Mouse (Mus musculus) heart, embryonic 16.5 days (tissue): ENCODE results near the gene 1700019N19Rik. TPM values are rescaled to one million over a fixed set of nuclear protein-coding genes. Genes with fewer than 3 reads are reported as not detected.

Experiments
- ATAC-seq: fragments of 200-750 bp; cut with Nextera tagmentation; replicated peaks from 2 replicates; pipeline ENCODE4 v1.8.0; 2017; ENCODE audit warnings: moderate number of reproducible peaks; ENCODE audit not compliant: insufficient read depth, low FRiP score; ENCODE audit errors: extremely low read depth
- H3K27ac ChIP-seq: fragments of 300-500 bp; sonication (generic); 2 replicates; pipeline ENCODE4 v1.5.1; 2014; ENCODE audit warnings: mild to moderate bottlenecking, low read length, control low read depth, moderate library complexity
- H3K27me3 ChIP-seq: fragments of 300-500 bp; sonication (generic); 2 replicates; pipeline ENCODE4 v1.6.1; 2014; ENCODE audit warnings: low read length, mixed read lengths; ENCODE audit not compliant: control insufficient read depth, insufficient read depth
- H3K36me3 ChIP-seq: fragments of 300-500 bp; sonication (generic); 2 replicates; pipeline ENCODE4 v1.6.1; 2014; ENCODE audit not compliant: control insufficient read depth, insufficient read depth
- H3K4me1 ChIP-seq: fragments of 300-500 bp; sonication (generic); 2 replicates; pipeline ENCODE4 v1.6.1; 2014; ENCODE audit warnings: low read length, mixed read lengths; ENCODE audit not compliant: control insufficient read depth, insufficient read depth
- H3K4me2 ChIP-seq: fragments of 300-500 bp; sonication (generic); 2 replicates; pipeline ENCODE4 v1.6.1; 2014; ENCODE audit warnings: low read depth, mild to moderate bottlenecking, control low read depth, low read length
- H3K4me3 ChIP-seq: fragments of 300-500 bp; sonication (generic); 2 replicates; pipeline ENCODE4 v1.5.1; 2014; ENCODE audit warnings: mild to moderate bottlenecking, control low read depth, low read length
- H3K9ac ChIP-seq: fragments of 300-500 bp; sonication (generic); 2 replicates; pipeline ENCODE4 v1.6.1; 2014; ENCODE audit warnings: low read length, control low read depth
- H3K9me3 ChIP-seq: fragments of 300-500 bp; sonication (generic); replicated peaks from 2 replicates; pipeline ENCODE4 v1.6.1; 2016; ENCODE audit warnings: low read length; ENCODE audit not compliant: control insufficient read depth
- WGBS: fragments of 180-500 bp; shearing (Covaris S2); extraction: QIAGEN DNeasy Blood & Tissue Kit; methylation state at CpG from one replicate; pipeline ENCODE4 v1.1.7; 2014; 5-methylcytosine and 5-hydroxymethylcytosine counted together
- polyA plus RNA-seq: library from polyadenylated mRNA; unstranded; fragments of >200 nt; fragmentation: Nextera tagmentation; extraction: Ambion mirVana; gene quantifications from 2 replicates; pipeline ENCODE4 v1.2.1, GENCODE M21; 2015

1700019N19Rik gene
- polyA plus RNA-seq, 1 experiment from 2014 or later: not detected

DNA sequence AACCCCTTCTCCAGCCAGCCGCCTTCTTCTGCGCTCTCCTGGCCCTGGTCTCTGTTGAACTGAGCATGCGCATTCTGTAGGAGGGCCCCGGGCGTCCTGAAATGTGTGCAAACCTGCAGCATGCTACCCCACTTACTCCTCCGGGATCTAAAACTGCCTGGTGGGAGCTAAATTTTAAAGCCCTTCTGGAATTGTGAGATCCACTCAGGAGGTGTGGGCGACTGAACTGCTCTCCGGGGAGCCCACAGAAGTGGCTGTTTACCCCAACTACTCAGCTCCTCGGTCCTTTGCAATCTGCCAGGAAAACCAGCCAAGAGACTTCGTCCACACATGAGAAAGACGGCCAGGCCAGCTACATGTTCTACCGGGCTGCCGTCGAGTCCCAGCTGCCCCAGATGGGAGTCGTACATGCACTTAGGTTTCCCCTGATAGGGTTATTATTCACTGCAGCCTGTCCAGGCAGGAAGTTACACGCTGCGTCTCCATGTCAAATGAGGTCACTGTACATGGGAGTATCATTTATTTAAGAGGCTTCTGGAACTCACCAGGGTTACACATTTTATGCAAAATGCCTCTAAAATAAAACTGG is 22.3 kb upstream of the 1700019N19Rik start:
- Histone ChIP-seq H3K9me3 (no peaks in the 10 kb centered on the region), H3K27ac (no peak overlapping the region), H3K9ac (no peak overlapping the region), H3K27me3 (no peaks in the 10 kb centered on the region), H3K36me3 (no peaks in the 10 kb centered on the region), H3K4me1 (peaks cover 12% of the 10 kb centered on the region), H3K4me3 (no peak overlapping the region), H3K4me2 (no peak overlapping the region)
- 61% methylated on average over 17 of the region's 17 CpGs for WGBS
- no peak for ATAC-seq

DNA sequence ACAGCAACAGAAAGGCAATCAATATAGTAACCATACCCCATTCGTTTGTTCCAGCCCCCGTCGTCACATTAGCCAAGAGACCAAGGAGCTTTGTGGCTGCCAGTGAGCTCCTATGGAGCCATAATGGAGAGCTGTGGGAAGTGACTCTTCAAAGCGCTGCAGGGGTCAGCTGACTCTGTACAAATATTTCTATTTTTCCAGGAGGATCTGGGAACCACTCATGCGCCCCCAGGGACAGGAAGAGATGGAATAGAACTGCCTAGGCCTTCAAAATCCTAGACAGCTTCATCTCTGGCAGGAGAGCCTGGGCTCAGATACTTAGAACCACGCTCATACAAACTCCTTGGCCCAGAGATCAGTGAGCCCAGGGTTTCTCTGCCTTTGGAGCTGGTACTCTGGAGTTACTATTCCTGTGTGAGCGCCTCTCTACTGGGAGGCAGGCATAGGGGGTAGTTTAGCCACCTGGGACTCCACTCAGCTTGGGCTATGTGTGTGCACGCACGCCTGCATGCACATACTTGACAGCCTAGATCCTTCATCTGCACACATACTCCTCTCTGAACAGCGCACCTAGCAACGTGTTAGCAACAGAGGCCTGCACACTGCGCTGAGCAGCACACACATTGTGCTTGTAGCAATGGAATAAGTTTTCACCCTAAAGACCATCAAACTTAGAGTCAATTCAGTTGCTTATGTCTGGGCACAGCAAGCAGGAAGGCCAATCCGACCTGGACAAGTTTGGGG is 21.1 kb upstream of the 1700019N19Rik start:
- ATAC-seq: no peak
- Histone ChIP-seq H3K27me3 (no peaks in the 10 kb centered on the region), H3K36me3 (no peaks in the 10 kb centered on the region), H3K9me3 (no peaks in the 10 kb centered on the region), H3K4me1 (peaks cover 12% of the 10 kb centered on the region), H3K27ac (no peak overlapping the region), H3K4me3 (no peak overlapping the region), H3K9ac (no peak overlapping the region), H3K4me2 (no peak overlapping the region)
- 84% methylated on average over 13 of the region's 13 CpGs for WGBS

DNA sequence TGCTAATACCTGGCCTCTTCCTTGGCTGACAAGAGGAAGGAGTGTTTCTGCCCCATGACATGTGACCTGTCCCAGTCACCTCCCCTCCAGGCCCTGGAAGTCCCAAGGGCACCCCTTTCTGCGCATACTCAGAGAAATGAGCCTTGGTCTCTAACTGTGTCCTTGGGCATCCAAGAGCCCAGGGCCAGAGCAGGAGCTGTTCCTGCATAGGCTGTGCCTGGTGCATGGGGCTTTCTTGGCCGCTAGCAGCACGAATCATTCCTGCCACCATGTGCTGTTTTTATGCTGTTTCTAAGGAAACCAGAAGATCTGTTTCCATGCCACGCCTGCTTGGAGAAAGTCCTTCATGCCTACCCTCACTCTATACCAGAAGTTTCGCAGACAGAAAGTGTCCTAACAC is 16.3 kb upstream of the 1700019N19Rik start:
- Histone ChIP-seq H3K36me3 (no peaks in the 10 kb centered on the region), H3K4me1 (no peaks in the 10 kb centered on the region), H3K4me3 (no peak overlapping the region), H3K9ac (no peak overlapping the region), H3K9me3 (no peaks in the 10 kb centered on the region), H3K27ac (no peak overlapping the region), H3K4me2 (no peak overlapping the region), H3K27me3 (no peaks in the 10 kb centered on the region)
- ATAC-seq: no peak
- 78% methylated on average over 5 of the region's 5 CpGs for WGBS

DNA sequence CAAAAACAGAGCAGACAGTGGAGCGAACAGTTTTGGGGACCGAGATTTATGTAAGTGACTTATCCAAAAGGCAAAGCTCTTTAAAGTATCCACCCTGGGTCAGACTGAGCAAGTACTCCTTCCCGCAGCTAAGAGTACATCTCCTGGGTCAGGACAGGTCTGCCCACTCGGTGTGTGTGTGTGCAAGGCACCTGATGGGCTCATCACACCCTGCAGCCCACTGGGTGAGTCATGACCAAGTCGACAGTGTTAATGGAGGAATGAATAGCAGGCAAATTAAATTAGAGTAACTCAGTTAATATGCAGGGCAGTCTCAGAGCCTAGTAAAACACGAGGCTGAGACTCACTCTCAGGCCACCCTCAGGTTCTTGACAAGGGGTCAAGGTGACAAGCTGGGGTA is 14.6 kb upstream of the 1700019N19Rik start:
- Histone ChIP-seq H3K27me3 (no peaks in the 10 kb centered on the region), H3K27ac (no peak overlapping the region), H3K4me3 (no peak overlapping the region), H3K9me3 (no peaks in the 10 kb centered on the region), H3K4me2 (no peak overlapping the region), H3K4me1 (no peaks in the 10 kb centered on the region), H3K9ac (no peak overlapping the region), H3K36me3 (peaks cover 4% of the 10 kb centered on the region)
- WGBS: 81% methylated on average over 6 of the region's 6 CpGs
- no peak for ATAC-seq

DNA sequence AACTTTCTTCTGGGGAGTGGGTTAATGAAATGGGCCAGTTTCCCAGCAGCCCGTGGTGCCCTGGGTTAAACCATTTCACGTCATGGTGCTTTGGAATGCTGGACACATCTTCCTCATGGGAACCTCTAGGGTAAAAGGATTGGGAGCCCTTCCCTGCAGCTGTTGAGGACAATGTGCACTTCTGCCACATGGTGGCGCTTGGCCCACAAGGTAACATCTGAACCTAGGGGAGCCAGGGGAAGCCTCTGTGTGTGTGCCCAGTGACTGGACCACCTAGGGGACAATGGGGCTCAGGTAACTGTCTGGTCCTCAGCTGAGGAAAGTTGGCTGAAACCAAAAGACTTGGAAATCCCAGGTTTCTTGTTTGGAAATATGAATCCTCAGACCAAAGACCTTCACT is 12.1 kb upstream of the 1700019N19Rik start:
- Histone ChIP-seq H3K4me2 (no peak overlapping the region), H3K27me3 (no peaks in the 10 kb centered on the region), H3K9ac (no peak overlapping the region), H3K4me3 (no peak overlapping the region), H3K27ac (no peak overlapping the region), H3K36me3 (peaks cover 9% of the 10 kb centered on the region), H3K9me3 (no peaks in the 10 kb centered on the region), H3K4me1 (no peaks in the 10 kb centered on the region)
- WGBS: 4% methylated on average over 3 of the region's 3 CpGs
- ATAC-seq: peak; percentile 72; the same call in 1 of the 2 replicates

DNA sequence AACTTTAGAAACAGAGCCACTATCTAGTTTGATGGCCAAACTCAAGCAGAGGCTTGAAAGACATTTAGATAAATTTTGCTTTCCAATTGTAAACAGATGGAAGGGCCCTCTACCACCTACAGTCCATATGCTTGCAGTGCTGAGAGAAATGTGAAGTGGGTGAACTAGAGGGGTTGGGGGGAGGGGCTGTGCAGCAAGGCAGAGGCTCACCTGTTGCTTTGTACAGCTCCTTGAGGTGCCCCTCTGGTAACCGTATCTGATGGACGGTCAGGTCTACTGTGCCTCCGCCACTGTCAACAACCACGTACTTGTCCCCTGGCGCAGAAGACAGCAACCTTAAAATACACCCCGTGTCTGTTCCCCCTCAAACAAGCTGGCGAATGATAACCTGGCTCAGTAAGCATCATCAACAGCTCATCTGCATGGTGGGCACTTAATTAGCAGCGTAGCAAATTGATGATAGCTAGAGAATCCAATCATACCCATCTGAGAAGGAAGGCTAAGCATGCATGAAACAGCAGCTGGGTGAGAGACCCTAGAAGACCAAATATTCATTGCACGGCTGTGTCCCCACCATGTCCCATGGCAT is 11.0 kb upstream of the 1700019N19Rik start:
- Histone ChIP-seq H3K4me1 (no peaks in the 10 kb centered on the region), H3K4me2 (no peak overlapping the region), H3K27ac (no peak overlapping the region), H3K4me3 (no peak overlapping the region), H3K9me3 (no peaks in the 10 kb centered on the region), H3K36me3 (peaks cover 12% of the 10 kb centered on the region), H3K9ac (no peak overlapping the region), H3K27me3 (no peaks in the 10 kb centered on the region)
- ATAC-seq: no peak
- WGBS: 81% methylated on average over 9 of the region's 9 CpGs

DNA sequence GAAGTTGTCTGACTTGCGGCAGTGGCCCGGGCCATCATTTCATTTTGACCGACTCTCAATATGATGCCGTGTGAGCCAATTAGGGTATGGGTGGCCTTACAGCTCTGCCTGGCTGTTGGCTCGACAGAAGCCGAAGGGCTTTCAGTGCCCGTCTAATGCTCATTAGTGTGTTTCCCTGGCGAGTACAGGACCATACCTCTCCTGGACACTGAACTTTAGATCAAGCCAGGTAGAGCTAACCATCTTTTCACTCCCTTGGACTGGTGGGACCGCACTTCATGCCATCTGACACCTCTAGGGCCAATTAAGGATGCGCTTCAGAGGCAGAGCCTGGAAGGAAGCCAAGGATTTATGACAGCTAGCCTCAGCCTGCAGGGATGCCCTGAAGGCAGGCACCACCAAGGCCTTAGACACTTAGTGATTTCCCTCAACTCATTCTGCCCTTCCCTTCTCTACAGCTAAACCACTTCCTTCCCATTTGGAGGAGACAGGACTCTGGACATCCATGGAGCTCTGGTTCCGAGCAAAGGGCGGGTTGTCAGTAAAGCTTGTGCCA is 931 bp upstream of the 1700019N19Rik start:
- Histone ChIP-seq H3K36me3 (peaks cover 6% of the 10 kb centered on the region; the same call in 1 of the 2 replicates), H3K4me3 (no peak overlapping the region), H3K9ac (no peak overlapping the region), H3K27ac (no peak overlapping the region), H3K9me3 (no peaks in the 10 kb centered on the region), H3K4me1 (no peaks in the 10 kb centered on the region), H3K4me2 (no peak overlapping the region), H3K27me3 (no peaks in the 10 kb centered on the region)
- WGBS: 82% methylated on average over 12 of the region's 12 CpGs
- ATAC-seq: no peak

DNA sequence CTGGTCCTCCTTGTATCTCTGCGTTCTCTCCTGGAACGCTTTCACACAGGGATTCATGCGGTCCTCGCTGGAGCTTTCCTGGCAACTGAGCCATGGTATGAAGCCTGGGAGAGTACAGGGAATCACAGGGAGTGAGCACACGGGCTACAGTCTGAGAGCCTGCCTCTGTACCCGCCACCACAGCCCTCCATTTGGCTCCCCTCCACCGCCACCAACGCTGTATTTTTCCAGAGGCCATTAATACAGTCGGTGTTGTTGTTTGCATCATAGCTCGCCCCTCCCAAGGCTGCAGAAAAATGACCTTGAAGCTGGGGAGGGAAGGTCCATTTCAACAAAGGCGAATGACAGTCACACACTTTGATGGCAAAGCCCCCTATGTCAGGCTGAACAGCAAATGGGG is 5.1 kb downstream of the 1700019N19Rik start:
- Histone ChIP-seq H3K9ac (no peak overlapping the region), H3K27ac (no peak overlapping the region), H3K4me1 (no peaks in the 10 kb centered on the region), H3K4me2 (no peak overlapping the region), H3K36me3 (no peaks in the 10 kb centered on the region), H3K9me3 (no peaks in the 10 kb centered on the region), H3K27me3 (no peaks in the 10 kb centered on the region), H3K4me3 (no peak overlapping the region)
- no peak for ATAC-seq
- 72% methylated on average over 11 of the region's 11 CpGs for WGBS

DNA sequence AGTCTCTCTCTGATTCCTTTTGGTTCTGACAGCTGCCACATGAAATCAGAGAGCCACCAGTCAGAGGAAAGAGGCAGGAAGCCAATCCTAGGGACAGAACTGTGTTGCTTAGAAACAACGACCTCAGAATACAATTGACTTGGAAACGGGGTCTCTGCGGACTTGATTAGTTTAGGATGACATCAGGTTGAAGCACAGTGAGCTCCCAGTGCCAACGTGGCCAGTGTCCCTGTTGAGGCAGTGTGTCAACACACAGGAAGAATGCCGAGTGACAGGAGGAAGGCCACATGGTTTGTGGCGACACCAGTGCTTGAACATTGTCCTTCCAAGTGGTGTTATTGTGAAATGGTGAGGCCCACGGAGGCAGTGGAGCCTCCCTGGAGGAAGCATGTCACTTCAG is 10.3 kb downstream of the 1700019N19Rik start:
- H3K9ac ChIP-seq: no peak overlapping the region
- H3K27me3 ChIP-seq: no peaks in the 10 kb centered on the region; the same call in 1 of the 2 replicates
- H3K4me3 ChIP-seq: no peak overlapping the region
- H3K4me1 ChIP-seq: no peaks in the 10 kb centered on the region
- ATAC-seq: no peak
- H3K4me2 ChIP-seq: no peak overlapping the region
- 29% methylated on average over 7 of the region's 7 CpGs for WGBS
- H3K9me3 ChIP-seq: no peaks in the 10 kb centered on the region
- no peaks in the 10 kb centered on the region for H3K36me3 ChIP-seq
- no peak overlapping the region for H3K27ac ChIP-seq
